Mouse (Mus musculus) forebrain, embryonic 13.5 days (tissue): Measurements from ENCODE around the gene Tssk3. TPM values are rescaled to one million over a fixed set of nuclear protein-coding genes. Genes with fewer than 3 reads are reported as not detected.
"Not testable (repeated sequence)": the region's sequence is repeated elsewhere in the genome, so short reads cannot be mapped to it uniquely, and the experiment has no call there.

ENCODE experiments used
- ATAC-seq: fragments of 200-750 bp; cut with Nextera tagmentation; 2 replicates; pipeline ENCODE4 v1.8.0; 2017
- H3K27ac ChIP-seq: fragments of 300-500 bp; sonication (generic); 2 replicates; pipeline ENCODE4 v1.5.1; 2015; ENCODE audit warnings: inconsistent platforms, mild to moderate bottlenecking, moderate library complexity
- H3K27me3 ChIP-seq: fragments of 300-500 bp; sonication (generic); 2 replicates; pipeline ENCODE4 v1.6.1; 2015; ENCODE audit warnings: mild to moderate bottlenecking, inconsistent platforms
- H3K36me3 ChIP-seq: fragments of 300-500 bp; sonication (generic); 2 replicates; pipeline ENCODE4 v1.6.1; 2015; ENCODE audit warnings: mild to moderate bottlenecking, inconsistent platforms; ENCODE audit not compliant: poor library complexity, severe bottlenecking
- H3K4me1 ChIP-seq: fragments of 300-500 bp; sonication (generic); 2 replicates; pipeline ENCODE4 v1.6.1; 2015; ENCODE audit warnings: inconsistent platforms
- H3K4me2 ChIP-seq: fragments of 300-500 bp; sonication (generic); 2 replicates; pipeline ENCODE4 v1.6.1; 2015; ENCODE audit warnings: inconsistent platforms, mild to moderate bottlenecking, moderate library complexity
- H3K4me3 ChIP-seq: fragments of 300-500 bp; sonication (generic); 2 replicates; pipeline ENCODE4 v1.5.1; 2015; ENCODE audit warnings: mild to moderate bottlenecking, inconsistent platforms
- H3K9ac ChIP-seq: fragments of 300-500 bp; sonication (generic); 2 replicates; pipeline ENCODE4 v1.6.1; 2015; ENCODE audit warnings: mild to moderate bottlenecking, inconsistent platforms
- H3K9me3 ChIP-seq: fragments of 300-500 bp; sonication (generic); replicated peaks from 2 replicates; pipeline ENCODE4 v1.6.1; 2016; ENCODE audit warnings: inconsistent platforms
- whole genome bisulfite sequencing: fragments of 180-500 bp; shearing (Covaris S2); methylation state at CpG from one replicate; pipeline ENCODE4 v1.1.7; 2015; 5-methylcytosine and 5-hydroxymethylcytosine counted together
- polyA plus RNA-seq: library from polyadenylated mRNA; unstranded; fragments of >200 nt; fragmentation: Nextera tagmentation; extraction: Ambion mirVana; gene quantifications from 2 replicates; pipeline ENCODE4 v1.2.1, GENCODE M21; 2015

Gene Tssk3
- polyA plus RNA-seq, 1 experiment from 2014 or later: not detected

GRCm38 (mm10) chr4:129459726-129460125 lies 31.1 kb downstream of the Tssk3 start:
- Histone ChIP-seq H3K27ac (no peak overlapping the region), H3K9me3 (no peaks in the 10 kb centered on the region)

GRCm38 (mm10) chr4:129457311-129457710 lies 33.5 kb downstream of the Tssk3 start:
- not testable (repeated sequence) for H3K9me3 ChIP-seq, H3K27me3 ChIP-seq, H3K4me1 ChIP-seq, H3K4me2 ChIP-seq, ATAC-seq, H3K36me3 ChIP-seq, H3K27ac ChIP-seq, H3K4me3 ChIP-seq, H3K9ac ChIP-seq
- WGBS: 70% methylated on average over 2 of the region's 2 CpGs

More at GRCm38 (mm10) chr4:129459726-129460125, 31.1 kb downstream of the Tssk3 start:
- Histone ChIP-seq H3K4me3 (no peak overlapping the region), H3K4me2 (no peak overlapping the region), H3K4me1 (peaks cover 12% of the 10 kb centered on the region), H3K9ac (no peak overlapping the region), H3K36me3 (peaks cover 13% of the 10 kb centered on the region), H3K27me3 (no peaks in the 10 kb centered on the region)
- ATAC-seq: no peak
- 87% methylated on average over 3 of the region's 3 CpGs for WGBS

GRCm38 (mm10) chr4:129456126-129456525 lies 34.7 kb downstream of the Tssk3 start:
- Histone ChIP-seq H3K4me3 (no peak overlapping the region), H3K27me3 (no peaks in the 10 kb centered on the region), H3K9me3 (no peaks in the 10 kb centered on the region), H3K9ac (no peak overlapping the region), H3K4me1 (no peaks in the 10 kb centered on the region), H3K36me3 (no peaks in the 10 kb centered on the region), H3K4me2 (no peak overlapping the region), H3K27ac (no peak overlapping the region)
- WGBS: 56% methylated on average over 5 of the region's 5 CpGs
- no peak for ATAC-seq

GRCm38 (mm10) chr4:129455265-129455664 lies 35.6 kb downstream of the Tssk3 start:
- peak; percentile 74 for ATAC-seq
- no peaks in the 10 kb centered on the region for H3K27me3 ChIP-seq
- no peaks in the 10 kb centered on the region for H3K4me1 ChIP-seq
- H3K9me3 ChIP-seq: no peaks in the 10 kb centered on the region
- no peaks in the 10 kb centered on the region for H3K36me3 ChIP-seq
- no peak overlapping the region for H3K27ac ChIP-seq
- H3K4me2 ChIP-seq: no peak overlapping the region
- H3K9ac ChIP-seq: no peak overlapping the region
- H3K4me3 ChIP-seq: no peak overlapping the region
- WGBS: 3% methylated on average over 5 of the region's 5 CpGs

GRCm38 (mm10) chr4:129451471-129452169 lies 39.2 kb downstream of the Tssk3 start:
- Histone ChIP-seq H3K4me2 (no peak overlapping the region), H3K27ac (no peak overlapping the region), H3K9ac (no peak overlapping the region), H3K27me3 (no peaks in the 10 kb centered on the region), H3K36me3 (no peaks in the 10 kb centered on the region), H3K9me3 (no peaks in the 10 kb centered on the region), H3K4me3 (no peak overlapping the region), H3K4me1 (no peaks in the 10 kb centered on the region)
- WGBS: 85% methylated on average over 15 of the region's 15 CpGs
- ATAC-seq: no peak

GRCm38 (mm10) chr4:129450851-129451250 lies 40.0 kb downstream of the Tssk3 start:
- H3K9me3 ChIP-seq: no peaks in the 10 kb centered on the region
- no peak overlapping the region for H3K4me2 ChIP-seq
- H3K9ac ChIP-seq: no peak overlapping the region
- no peaks in the 10 kb centered on the region for H3K36me3 ChIP-seq
- H3K4me1 ChIP-seq: no peaks in the 10 kb centered on the region
- H3K4me3 ChIP-seq: no peak overlapping the region
- WGBS: 93% methylated on average over 2 of the region's 2 CpGs
- H3K27ac ChIP-seq: no peak overlapping the region
- no peak for ATAC-seq
- H3K27me3 ChIP-seq: no peaks in the 10 kb centered on the region

DNA sequence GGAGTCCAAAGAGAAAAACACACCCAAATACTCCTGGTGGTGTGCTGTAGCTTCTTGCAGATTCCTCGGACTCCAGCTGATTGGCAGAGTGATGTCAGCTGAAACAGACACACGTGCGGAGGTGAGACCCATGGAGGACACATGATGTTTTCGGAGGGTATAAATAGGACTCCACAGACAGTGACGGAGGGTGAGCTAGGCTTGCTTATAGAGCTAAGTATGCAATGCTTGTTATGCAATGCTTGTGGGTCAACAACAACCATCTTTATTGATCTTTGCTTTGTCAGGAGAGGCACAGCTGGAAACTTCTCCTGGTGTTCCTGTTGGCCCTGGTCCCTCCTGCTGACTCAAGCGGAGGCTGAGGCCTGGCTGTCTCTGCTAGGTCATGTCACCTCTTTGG lies 42.1 kb downstream of the Tssk3 start:
- H3K4me3 ChIP-seq: no peak overlapping the region
- no peaks in the 10 kb centered on the region for H3K9me3 ChIP-seq
- 92% methylated on average over 6 of the region's 6 CpGs for WGBS
- no peak overlapping the region for H3K9ac ChIP-seq
- H3K4me1 ChIP-seq: no peaks in the 10 kb centered on the region
- no peaks in the 10 kb centered on the region for H3K27me3 ChIP-seq
- no peak overlapping the region for H3K4me2 ChIP-seq
- no peak for ATAC-seq
- H3K27ac ChIP-seq: no peak overlapping the region
- H3K36me3 ChIP-seq: no peaks in the 10 kb centered on the region

DNA sequence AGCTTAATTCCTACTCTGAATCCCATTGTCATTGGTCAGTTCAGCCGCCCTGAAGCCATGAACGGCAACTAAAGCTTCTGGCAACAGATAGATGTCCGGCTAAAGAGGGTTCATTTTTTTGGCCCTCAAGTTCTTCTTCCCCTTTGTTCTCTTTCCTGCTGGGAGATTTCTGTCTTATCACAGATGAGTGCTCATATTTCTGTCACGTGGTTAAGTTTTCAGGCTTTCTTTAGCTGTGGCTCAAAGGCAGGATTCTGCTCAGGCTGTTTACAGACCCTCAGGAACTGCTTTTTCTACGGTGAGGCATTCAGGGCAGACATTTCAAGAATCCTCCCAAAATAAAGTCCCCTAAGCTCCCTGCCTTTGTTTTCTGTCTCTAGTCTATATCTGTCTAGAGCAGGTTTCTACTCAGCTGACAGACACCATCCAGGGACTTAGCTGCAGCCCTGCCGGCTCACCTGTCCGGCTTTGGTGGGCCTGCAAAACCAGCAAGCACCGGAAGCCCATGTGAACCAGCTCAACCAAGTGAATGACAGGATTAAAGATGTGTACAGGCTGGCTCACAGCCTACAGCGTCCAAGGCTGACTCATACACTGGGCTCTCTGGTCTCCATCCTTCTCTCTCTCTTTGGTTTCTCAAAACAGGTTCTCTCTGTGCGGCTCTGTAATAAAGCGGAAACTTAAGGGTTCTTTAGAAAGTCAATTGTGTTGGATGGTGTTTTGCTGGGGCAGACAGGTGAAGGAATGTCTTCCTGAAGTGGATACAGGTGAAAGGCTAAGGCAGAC lies 42.9 kb downstream of the Tssk3 start:
- 82% methylated on average over 11 of the region's 11 CpGs for WGBS
- no peaks in the 10 kb centered on the region for H3K4me1 ChIP-seq
- H3K27me3 ChIP-seq: peaks cover 4% of the 10 kb centered on the region; the same call in 1 of the 2 replicates
- no peaks in the 10 kb centered on the region for H3K9me3 ChIP-seq
- no peak for ATAC-seq
- no peak overlapping the region for H3K4me2 ChIP-seq
- H3K4me3 ChIP-seq: no peak overlapping the region
- H3K27ac ChIP-seq: no peak overlapping the region
- no peak overlapping the region for H3K9ac ChIP-seq
- no peaks in the 10 kb centered on the region for H3K36me3 ChIP-seq

DNA sequence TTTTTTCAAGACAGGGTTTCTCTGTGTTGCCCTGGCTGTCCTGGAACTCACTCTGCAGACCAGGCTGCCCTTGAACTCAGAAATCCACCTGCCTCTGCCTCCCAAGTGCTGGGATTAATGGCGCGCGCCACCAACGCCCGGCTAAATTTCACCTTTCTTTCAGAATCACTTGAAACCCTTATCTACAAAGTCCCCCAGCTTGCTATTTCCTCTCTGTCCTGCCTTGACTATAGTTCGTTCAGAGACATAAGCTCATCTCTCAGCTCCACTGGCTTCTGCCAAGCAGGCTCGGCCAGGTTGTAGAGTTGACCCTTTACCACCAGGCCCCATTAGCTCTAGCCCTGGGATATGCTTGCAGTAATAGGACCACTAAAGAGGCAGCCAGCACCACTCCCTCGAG lies 43.5 kb downstream of the Tssk3 start:
- Histone ChIP-seq H3K4me3 (no peak overlapping the region), H3K9me3 (no peaks in the 10 kb centered on the region), H3K4me1 (no peaks in the 10 kb centered on the region), H3K9ac (no peak overlapping the region), H3K4me2 (no peak overlapping the region), H3K36me3 (no peaks in the 10 kb centered on the region), H3K27ac (no peak overlapping the region), H3K27me3 (peaks cover 10% of the 10 kb centered on the region)
- no peak for ATAC-seq
- WGBS: 85% methylated on average over 8 of the region's 8 CpGs

GRCm38 (mm10) chr4:129441145-129441544 lies 49.7 kb downstream of the Tssk3 start:
- no peak for ATAC-seq
- Histone ChIP-seq H3K4me3 (peak overlapping the region; percentile 44), H3K27me3 (peaks cover 43% of the 10 kb centered on the region), H3K27ac (no peak overlapping the region), H3K4me2 (peak overlapping the region; percentile 64), H3K4me1 (peaks cover 7% of the 10 kb centered on the region; the same call in 1 of the 2 replicates), H3K36me3 (no peaks in the 10 kb centered on the region), H3K9ac (no peak overlapping the region), H3K9me3 (no peaks in the 10 kb centered on the region)
- WGBS: 25% methylated on average over 6 of the region's 6 CpGs

DNA sequence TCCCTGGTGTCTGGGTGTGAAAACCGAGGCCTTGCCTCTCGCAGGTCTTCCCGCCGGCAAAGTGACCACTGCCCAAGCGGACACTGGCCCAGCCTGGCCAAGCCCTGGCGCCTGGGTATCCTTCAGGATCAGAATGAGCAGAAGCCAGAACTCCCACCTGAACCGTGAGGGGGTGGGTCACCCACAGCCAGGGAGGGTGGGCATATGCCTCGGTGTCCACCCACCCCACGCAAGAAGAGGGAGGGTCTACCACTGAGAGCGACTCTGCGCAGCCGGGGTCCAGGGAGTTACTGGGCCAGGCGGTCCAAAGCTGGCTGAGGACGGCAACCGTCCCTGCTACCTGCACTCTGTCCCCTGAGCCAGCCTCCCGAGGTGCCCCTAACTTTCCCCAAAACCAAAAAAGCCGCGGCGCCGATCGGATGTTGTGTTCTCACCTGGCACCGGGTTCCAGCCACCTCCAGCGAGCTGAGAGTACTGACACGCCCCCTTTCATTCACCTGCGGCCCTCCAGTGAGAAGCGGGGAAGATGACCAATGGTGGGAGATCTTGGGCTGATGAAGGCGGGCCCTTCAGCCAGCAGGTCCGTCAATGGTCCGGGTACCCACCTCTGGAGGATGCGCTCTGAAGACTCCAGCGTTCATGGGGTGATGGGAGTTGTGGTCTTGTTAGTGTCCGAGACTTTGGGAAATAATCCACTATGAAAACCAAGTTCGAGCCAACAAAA lies 50.3 kb downstream of the Tssk3 start, which contains the start of gene Zbtb8b:
Zbtb8b (minus strand) TSS at position 514 of the 724 bp plus-strand sequence.
- no peak within 1 kb of the TSS for H3K27ac ChIP-seq
- no peaks in the 10 kb centered on the region for H3K9me3 ChIP-seq
- H3K9ac ChIP-seq: peak within 1 kb of the TSS; percentile 64
- peak; percentile 95 for ATAC-seq
- H3K4me3 ChIP-seq: peak within 1 kb of the TSS; percentile 44
- H3K4me1 ChIP-seq: peaks cover 7% of the 10 kb centered on the region; the same call in 1 of the 2 replicates
- WGBS: under 1% methylated on average over 33 of the region's 33 CpGs
- H3K36me3 ChIP-seq: no peaks in the 10 kb centered on the region
- H3K27me3 ChIP-seq: peaks cover 43% of the 10 kb centered on the region
- peak within 1 kb of the TSS; percentile 64 for H3K4me2 ChIP-seq
